Mouse (Mus musculus): ENCODE results near the gene Dact3. TPM values are rescaled to one million over a fixed set of nuclear protein-coding genes. Genes with fewer than 3 reads are reported as not detected.

The Dact3 gene
- polyA plus RNA-seq, 1 experiment from 2014 or later = 10.6 TPM

- no peak for ATAC-seq (replicated peaks; ENCODE audit: insufficient number of reproducible peaks, low FRiP score, low TSS enrichment)
- WGBS (ENCODE audit: insufficient replicate concordance) = 73% methylated on average over 10 of the region's 10 CpGs
- peaks cover 4% of the 10 kb centered on the region; the same call in 1 of the 2 replicates for H3K36me3 ChIP-seq (ENCODE audit: control insufficient read depth, insufficient read depth, low read length)
- H3K4me2 ChIP-seq = no peak overlapping the region
- H3K27me3 ChIP-seq (ENCODE audit: control insufficient read depth, insufficient read depth, low read length) = no peaks in the 10 kb centered on the region
- H3K4me1 ChIP-seq (ENCODE audit: control insufficient read depth, insufficient read depth, low read length) = peaks cover 4% of the 10 kb centered on the region; the same call in 1 of the 2 replicates
- H3K9ac ChIP-seq (ENCODE audit: low read depth, low read length) = no peak overlapping the region
- no peak overlapping the region for H3K27ac ChIP-seq (ENCODE audit: low read depth, low read length)
- no peaks in the 10 kb centered on the region for H3K9me3 ChIP-seq (replicated peaks; ENCODE audit: control insufficient read depth, low read length)
- H3K4me3 ChIP-seq (ENCODE audit: low read depth, low read length) = no peak overlapping the region
These were observed 3.5 kb upstream of the Dact3 start for GRCm38 (mm10) chr7:16871600-16871999.

- no peak overlapping the region for H3K4me3 ChIP-seq (ENCODE audit: low read depth, low read length)
- no peak for ATAC-seq (replicated peaks; ENCODE audit: insufficient number of reproducible peaks, low FRiP score, low TSS enrichment)
- no peak overlapping the region for H3K27ac ChIP-seq (ENCODE audit: low read depth, low read length)
- H3K4me1 ChIP-seq (ENCODE audit: control insufficient read depth, insufficient read depth, low read length) = peaks cover 10% of the 10 kb centered on the region; the same call in 1 of the 2 replicates
- no peaks in the 10 kb centered on the region for H3K9me3 ChIP-seq (replicated peaks; ENCODE audit: control insufficient read depth, low read length)
- H3K4me2 ChIP-seq = no peak overlapping the region
- peaks cover 4% of the 10 kb centered on the region; the same call in 1 of the 2 replicates for H3K36me3 ChIP-seq (ENCODE audit: control insufficient read depth, insufficient read depth, low read length)
- H3K9ac ChIP-seq (ENCODE audit: low read depth, low read length) = no peak overlapping the region
- no peaks in the 10 kb centered on the region for H3K27me3 ChIP-seq (ENCODE audit: control insufficient read depth, insufficient read depth, low read length)
- WGBS (ENCODE audit: insufficient replicate concordance) = 89% methylated on average over 9 of the region's 9 CpGs
These were observed 2.6 kb upstream of the Dact3 start for GRCm38 (mm10) chr7:16872478-16872877.

DNA sequence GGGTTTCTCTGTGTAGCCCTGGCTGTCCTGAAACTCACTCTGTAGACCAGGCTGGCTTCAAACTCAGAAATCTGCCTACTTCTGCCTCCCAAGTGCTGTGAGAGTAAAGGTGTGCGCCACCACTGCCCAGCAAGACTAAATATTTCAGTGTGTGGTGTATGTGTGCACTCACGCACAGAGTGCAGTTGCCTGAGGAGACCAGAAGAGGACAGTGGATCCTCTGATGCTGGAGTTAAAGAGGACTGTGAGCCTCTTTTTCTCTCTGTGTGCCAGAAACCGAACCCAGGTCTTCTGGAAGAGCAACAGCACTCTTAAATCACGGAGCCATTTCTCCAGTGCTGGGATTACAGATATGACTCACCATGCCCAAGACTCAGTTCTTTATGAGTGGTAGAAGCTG lies 1.7 kb upstream of the Dact3 start:
- H3K27me3 ChIP-seq (ENCODE audit: control insufficient read depth, insufficient read depth, low read length) = no peaks in the 10 kb centered on the region
- no peak overlapping the region for H3K4me3 ChIP-seq (ENCODE audit: low read depth, low read length)
- 90% methylated on average over 4 of the region's 4 CpGs for WGBS (ENCODE audit: insufficient replicate concordance)
- no peak overlapping the region for H3K27ac ChIP-seq (ENCODE audit: low read depth, low read length)
- no peaks in the 10 kb centered on the region for H3K9me3 ChIP-seq (replicated peaks; ENCODE audit: control insufficient read depth, low read length)
- no peak overlapping the region for H3K4me2 ChIP-seq
- peaks cover 4% of the 10 kb centered on the region; the same call in 1 of the 2 replicates for H3K36me3 ChIP-seq (ENCODE audit: control insufficient read depth, insufficient read depth, low read length)
- no peak for ATAC-seq (replicated peaks; ENCODE audit: insufficient number of reproducible peaks, low FRiP score, low TSS enrichment)
- H3K9ac ChIP-seq (ENCODE audit: low read depth, low read length) = no peak overlapping the region
- peaks cover 10% of the 10 kb centered on the region; the same call in 1 of the 2 replicates for H3K4me1 ChIP-seq (ENCODE audit: control insufficient read depth, insufficient read depth, low read length)

- Histone ChIP-seq H3K9ac (ENCODE audit: low read depth, low read length) (peak overlapping the region; percentile 23; the same call in 1 of the 2 replicates), H3K4me3 (ENCODE audit: low read depth, low read length) (peak overlapping the region; percentile 82), H3K4me1 (ENCODE audit: control insufficient read depth, insufficient read depth, low read length) (peaks cover 10% of the 10 kb centered on the region; the same call in 1 of the 2 replicates), H3K9me3 (replicated peaks; ENCODE audit: control insufficient read depth, low read length) (no peaks in the 10 kb centered on the region), H3K27me3 (ENCODE audit: control insufficient read depth, insufficient read depth, low read length) (no peaks in the 10 kb centered on the region), H3K4me2 (peak overlapping the region; percentile 66), H3K36me3 (ENCODE audit: control insufficient read depth, insufficient read depth, low read length) (peaks cover 4% of the 10 kb centered on the region; the same call in 1 of the 2 replicates), H3K27ac (ENCODE audit: low read depth, low read length) (peak overlapping the region; percentile 89)
- no peak for ATAC-seq (replicated peaks; ENCODE audit: insufficient number of reproducible peaks, low FRiP score, low TSS enrichment)
- 3% methylated on average over 17 of the region's 17 CpGs for WGBS (ENCODE audit: insufficient replicate concordance)
These were observed 927 bp upstream of the Dact3 start for GRCm38 (mm10) chr7:16874190-16874589.

DNA sequence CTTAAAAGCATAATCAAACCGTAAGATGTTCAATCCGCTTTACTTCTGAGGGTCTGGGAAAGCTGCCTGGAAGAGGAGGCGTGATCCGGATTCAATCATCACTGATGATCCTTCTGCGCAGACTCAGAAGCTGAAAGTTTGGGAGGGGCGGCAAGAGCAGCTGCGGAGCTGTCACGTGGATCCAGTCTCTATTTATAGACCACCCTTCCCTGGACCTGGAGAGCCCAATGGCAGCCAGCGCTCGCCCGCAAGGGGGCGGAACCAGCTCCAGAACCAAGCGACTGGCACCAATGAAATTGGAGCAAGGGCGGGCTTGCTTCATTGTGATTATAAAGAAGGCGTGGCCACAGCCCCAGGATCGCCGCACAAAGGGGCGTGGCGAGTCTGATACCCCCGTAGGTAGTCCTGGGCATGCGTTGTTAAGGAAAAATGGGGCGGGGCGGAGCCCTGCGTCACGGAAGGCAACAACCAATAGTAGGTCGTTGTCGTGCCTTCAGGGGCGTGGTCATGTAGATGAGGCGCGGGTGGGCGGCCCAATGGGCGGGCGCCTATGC lies 284 bp upstream of the Dact3 start:
- peaks cover 4% of the 10 kb centered on the region; the same call in 1 of the 2 replicates for H3K36me3 ChIP-seq (ENCODE audit: control insufficient read depth, insufficient read depth, low read length)
- peak overlapping the region; percentile 66 for H3K4me2 ChIP-seq
- peak overlapping the region; percentile 89 for H3K27ac ChIP-seq (ENCODE audit: low read depth, low read length)
- H3K4me1 ChIP-seq (ENCODE audit: control insufficient read depth, insufficient read depth, low read length) = peaks cover 11% of the 10 kb centered on the region
- under 1% methylated on average over 32 of the region's 33 CpGs for WGBS (ENCODE audit: insufficient replicate concordance)
- H3K4me3 ChIP-seq (ENCODE audit: low read depth, low read length) = peak overlapping the region; percentile 82
- peak overlapping the region; percentile 23; the same call in 1 of the 2 replicates for H3K9ac ChIP-seq (ENCODE audit: low read depth, low read length)
- H3K9me3 ChIP-seq (replicated peaks; ENCODE audit: control insufficient read depth, low read length) = no peaks in the 10 kb centered on the region
- H3K27me3 ChIP-seq (ENCODE audit: control insufficient read depth, insufficient read depth, low read length) = no peaks in the 10 kb centered on the region
- peak; percentile 96 for ATAC-seq (replicated peaks; ENCODE audit: insufficient number of reproducible peaks, low FRiP score, low TSS enrichment)

GRCm38 (mm10) chr7:16875326-16875725 lies 209 bp downstream of the Dact3 start:
- no peak for ATAC-seq (replicated peaks; ENCODE audit: insufficient number of reproducible peaks, low FRiP score, low TSS enrichment)
- H3K9me3 ChIP-seq (replicated peaks; ENCODE audit: control insufficient read depth, low read length) = no peaks in the 10 kb centered on the region
- WGBS (ENCODE audit: insufficient replicate concordance) = under 1% methylated on average over 33 of the region's 42 CpGs
- no peaks in the 10 kb centered on the region for H3K27me3 ChIP-seq (ENCODE audit: control insufficient read depth, insufficient read depth, low read length)
- peaks cover 16% of the 10 kb centered on the region for H3K4me1 ChIP-seq (ENCODE audit: control insufficient read depth, insufficient read depth, low read length)
- H3K9ac ChIP-seq (ENCODE audit: low read depth, low read length) = peak overlapping the region; percentile 90
- H3K36me3 ChIP-seq (ENCODE audit: control insufficient read depth, insufficient read depth, low read length) = peaks cover under 1% of the 10 kb centered on the region; the same call in 1 of the 2 replicates
- peak overlapping the region; percentile 86 for H3K27ac ChIP-seq (ENCODE audit: low read depth, low read length)
- H3K4me3 ChIP-seq (ENCODE audit: low read depth, low read length) = peak overlapping the region; percentile 82
- H3K4me2 ChIP-seq = peak overlapping the region; percentile 66

GRCm38 (mm10) chr7:16876006-16876405 lies 889 bp downstream of the Dact3 start:
- Histone ChIP-seq H3K9ac (ENCODE audit: low read depth, low read length) (peak overlapping the region; percentile 90), H3K27ac (ENCODE audit: low read depth, low read length) (peak overlapping the region; percentile 86), H3K36me3 (ENCODE audit: control insufficient read depth, insufficient read depth, low read length) (peaks cover under 1% of the 10 kb centered on the region), H3K27me3 (ENCODE audit: control insufficient read depth, insufficient read depth, low read length) (no peaks in the 10 kb centered on the region), H3K4me2 (peak overlapping the region; percentile 66), H3K9me3 (replicated peaks; ENCODE audit: control insufficient read depth, low read length) (no peaks in the 10 kb centered on the region), H3K4me3 (ENCODE audit: low read depth, low read length) (peak overlapping the region; percentile 82), H3K4me1 (ENCODE audit: control insufficient read depth, insufficient read depth, low read length) (peaks cover 23% of the 10 kb centered on the region)
- WGBS (ENCODE audit: insufficient replicate concordance) = 3% methylated on average over 11 of the region's 11 CpGs
- no peak for ATAC-seq (replicated peaks; ENCODE audit: insufficient number of reproducible peaks, low FRiP score, low TSS enrichment)

DNA sequence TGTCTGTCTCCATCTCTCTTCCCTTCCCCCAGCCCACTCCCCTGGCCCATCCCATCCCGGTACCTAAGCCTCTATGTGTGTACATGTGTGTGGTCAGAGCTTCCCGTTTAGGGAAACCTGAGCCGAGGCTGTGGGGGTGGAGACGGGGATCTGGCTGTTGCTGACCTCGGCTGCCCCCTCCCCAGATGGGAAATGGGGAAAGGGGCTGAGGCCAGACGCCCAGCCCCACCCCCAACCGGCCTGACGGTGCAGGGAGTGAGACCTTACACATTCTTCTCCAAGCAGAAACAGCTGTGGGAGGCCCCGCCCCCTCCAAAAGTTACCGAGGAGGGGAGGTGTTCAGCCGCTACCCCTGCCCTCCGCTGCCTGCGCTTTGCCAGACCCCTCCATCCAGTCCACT lies 1.5 kb downstream of the Dact3 start:
- peaks cover 26% of the 10 kb centered on the region for H3K4me1 ChIP-seq (ENCODE audit: control insufficient read depth, insufficient read depth, low read length)

DNA sequence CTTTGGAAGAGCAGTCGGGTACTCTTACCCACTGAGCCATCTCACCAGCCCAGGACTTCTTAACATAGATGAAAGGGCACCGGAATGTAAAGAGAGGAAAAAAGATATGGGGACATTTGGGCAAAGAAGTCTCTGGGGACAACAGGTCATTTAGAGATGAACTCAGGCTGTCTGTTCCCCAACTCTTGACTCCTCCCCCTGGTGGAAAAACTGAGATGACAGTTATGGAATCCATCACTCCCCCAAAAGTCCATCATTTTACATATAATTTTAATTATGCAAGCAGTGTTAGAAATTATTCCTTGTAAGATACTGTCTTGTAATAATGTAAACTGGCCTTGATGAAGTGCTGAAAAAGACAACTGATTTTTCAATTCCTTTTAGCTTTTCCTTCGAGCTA lies 2.6 kb downstream of the Dact3 start:
- Histone ChIP-seq H3K9ac (ENCODE audit: low read depth, low read length) (no peak overlapping the region), H3K4me3 (ENCODE audit: low read depth, low read length) (no peak overlapping the region), H3K27ac (ENCODE audit: low read depth, low read length) (no peak overlapping the region), H3K4me2 (no peak overlapping the region; the same call in 1 of the 2 replicates), H3K9me3 (replicated peaks; ENCODE audit: control insufficient read depth, low read length) (0 out of 2 replicates have a peak, but pooled peaks cover 4% of the 10 kb centered on the region), H3K4me1 (ENCODE audit: control insufficient read depth, insufficient read depth, low read length) (peaks cover 32% of the 10 kb centered on the region), H3K36me3 (ENCODE audit: control insufficient read depth, insufficient read depth, low read length) (peaks cover 12% of the 10 kb centered on the region), H3K27me3 (ENCODE audit: control insufficient read depth, insufficient read depth, low read length) (no peaks in the 10 kb centered on the region)
- no peak for ATAC-seq (replicated peaks; ENCODE audit: insufficient number of reproducible peaks, low FRiP score, low TSS enrichment)
- 72% methylated on average over 3 of the region's 3 CpGs for WGBS (ENCODE audit: insufficient replicate concordance)

More for the DNA sequence above, 1.5 kb downstream of the Dact3 start:
- Histone ChIP-seq H3K4me3 (ENCODE audit: low read depth, low read length) (peak overlapping the region; percentile 82), H3K9ac (ENCODE audit: low read depth, low read length) (peak overlapping the region; percentile 90), H3K9me3 (replicated peaks; ENCODE audit: control insufficient read depth, low read length) (no peaks in the 10 kb centered on the region), H3K36me3 (ENCODE audit: control insufficient read depth, insufficient read depth, low read length) (peaks cover 6% of the 10 kb centered on the region), H3K27me3 (ENCODE audit: control insufficient read depth, insufficient read depth, low read length) (no peaks in the 10 kb centered on the region), H3K4me2 (peak overlapping the region; percentile 66), H3K27ac (ENCODE audit: low read depth, low read length) (peak overlapping the region; percentile 86)
- ATAC-seq (replicated peaks; ENCODE audit: insufficient number of reproducible peaks, low FRiP score, low TSS enrichment) = 0 out of 2 replicates have a peak, but pooled peaks have one; percentile 1
- WGBS (ENCODE audit: insufficient replicate concordance) = 2% methylated on average over 13 of the region's 13 CpGs
